8 mouse cellular contexts compared by ENCODE assay signal in genomic region chr16:30309395-30310170, GRCm38 (mm10). TPM values are rescaled to one million over a fixed set of nuclear protein-coding genes. Genes with fewer than 3 reads are reported as not detected.
DNase-seq lines count a peak whose midpoint lies in the region; ATAC-seq and TF ChIP-seq lines count a peak whose summit lies in the region.

No protein-coding gene starts in this region.

- TF ChIP-seq EP300 in liver, embryonic 14.5 days (IDR thresholded peaks at IDR 0.05; ENCODE audit: low read depth) = no peak

- H3K4me3 ChIP-seq in embryonic facial prominence, embryonic 10.5 days = peak overlapping the region; percentile 72
- peak overlapping the region; percentile 51 for H3K4me3 ChIP-seq in hindbrain, embryonic 15.5 days
- peak overlapping the region; percentile 12 to 60 for H3K4me3 ChIP-seq in liver, embryonic 14.5 days (ENCODE audit: insufficient read depth in 1 of 2, low read depth in 2 of 2, low read length in 2 of 2)

- WGBS in embryonic facial prominence, embryonic 10.5 days = 3% methylated on average over 34 of the region's 34 CpGs
- WGBS in hindbrain, embryonic 15.5 days = 4% methylated on average over 34 of the region's 34 CpGs
- WGBS in liver, embryonic 14.5 days (ENCODE audit: insufficient replicate concordance) = 1% methylated on average over 34 of the region's 34 CpGs

- no peaks in the 10 kb centered on the region; the same call in 1 of the 2 replicates for H3K36me3 ChIP-seq in embryonic facial prominence, embryonic 10.5 days (replicated peaks)
- no peaks in the 10 kb centered on the region; the same call in 1 of the 2 replicates for H3K36me3 ChIP-seq in hindbrain, embryonic 15.5 days
- H3K36me3 ChIP-seq in liver, embryonic 14.5 days (replicated peaks; ENCODE audit: control insufficient read depth, insufficient read depth, low read depth) = no peaks in the 10 kb centered on the region; the same call in 1 of the 2 replicates

- H3K27ac ChIP-seq in embryonic facial prominence, embryonic 10.5 days (replicated peaks) = no peak overlapping the region
- no peak overlapping the region for H3K27ac ChIP-seq in hindbrain, embryonic 15.5 days (replicated peaks)
- no peak overlapping the region for H3K27ac ChIP-seq in liver, embryonic 14.5 days

- peak overlapping the region; percentile 90 for H3K4me2 ChIP-seq in hindbrain, embryonic 15.5 days
- peak overlapping the region; percentile 67 for H3K4me2 ChIP-seq in liver, embryonic 14.5 days (ENCODE audit: low read depth)

- TF ChIP-seq CTCF in liver, embryonic 14.5 days (IDR thresholded peaks at IDR 0.05; ENCODE audit: low read depth) = no peak

- peak; percentile 4 for DNase-seq in kidney, adult 11 months
- no peak for DNase-seq in kidney, postnatal 10 days
- DNase-seq in R1 (ENCODE audit: low read depth, low spot score) = peak; percentile 57
- DNase-seq in embryonic facial prominence, embryonic 10.5 days (ENCODE audit: low spot score) = peak; percentile 53
- DNase-seq in liver, embryonic 14.5 days (ENCODE audit: low read depth in 3 of 3, low spot score in 3 of 3) = no peak

- H3K9ac ChIP-seq in hindbrain, embryonic 15.5 days = peak overlapping the region; percentile 43; the same call in 1 of the 2 replicates
- no peak overlapping the region; the same call in 1 of the 2 replicates for H3K9ac ChIP-seq in liver, embryonic 14.5 days (replicated peaks)

- no peaks in the 10 kb centered on the region for H3K9me3 ChIP-seq in embryonic facial prominence, embryonic 10.5 days
- no peaks in the 10 kb centered on the region for H3K9me3 ChIP-seq in hindbrain, embryonic 15.5 days
- no peaks in the 10 kb centered on the region for H3K9me3 ChIP-seq in liver, embryonic 14.5 days (ENCODE audit: control insufficient read depth, low read length)

- H3K27me3 ChIP-seq in embryonic facial prominence, embryonic 10.5 days (replicated peaks; ENCODE audit: low read depth, poor library complexity, severe bottlenecking) = peaks cover 66% of the 10 kb centered on the region
- peaks cover 38% of the 10 kb centered on the region for H3K27me3 ChIP-seq in hindbrain, embryonic 15.5 days
- H3K27me3 ChIP-seq in liver, embryonic 14.5 days (ENCODE audit: control insufficient read depth, insufficient read depth, low read length) = peaks cover 28% of the 10 kb centered on the region

- ATAC-seq in hindbrain, embryonic 15.5 days (ENCODE audit: low FRiP score, low read depth) = no peak
- no peak for ATAC-seq in liver, embryonic 14.5 days (ENCODE audit: insufficient read depth)
- ATAC-seq in neutrophil, adult 5-6 weeks (ENCODE audit: extremely low read depth, insufficient number of reproducible peaks, low FRiP score, poor library complexity, severe bottlenecking) = 0 out of 2 replicates have a peak, but pooled peaks have one; percentile 39
- no peak for ATAC-seq in activated CD4-positive, CD25-positive, alpha-beta regulatory T cell, adult 4 months

- H3K4me1 ChIP-seq in embryonic facial prominence, embryonic 10.5 days = peaks cover 19% of the 10 kb centered on the region
- peaks cover 22% of the 10 kb centered on the region for H3K4me1 ChIP-seq in hindbrain, embryonic 15.5 days (replicated peaks)
- peaks cover 8 to 18% of the 10 kb centered on the region in 2 experiments for H3K4me1 ChIP-seq in liver, embryonic 14.5 days (replicated peaks; ENCODE audit: control insufficient read depth in 2 of 2, insufficient read depth in 2 of 2, low read length in 1 of 2)

RNA-seq across cellular contexts. Expression of gene Gp5, which starts 1.0 kb away (rescaled TPM):
- 0.93 and 2.0 TPM in 2 replicates for polyA plus RNA-seq in embryonic facial prominence, embryonic 10.5 days (2016; fragmentation: Nextera tagmentation; extraction: Ambion mirVana)
- 0.61 and 1.0 TPM in 2 replicates for polyA plus RNA-seq in hindbrain, embryonic 15.5 days (2015; fragmentation: Nextera tagmentation; extraction: Ambion mirVana)
- polyA plus RNA-seq in liver, embryonic 14.5 days (2012; rRNA removed) = 9.4 and 9.9 TPM in 2 replicates
- polyA plus RNA-seq in liver, embryonic 14.5 days (2014; fragmentation: Nextera tagmentation; extraction: Ambion mirVana) = 9.8 and 13.5 TPM in 2 replicates
- 3.8 and 5.8 TPM in 2 replicates for total RNA-seq in neutrophil, adult 5-6 weeks (2017)
- polyA plus RNA-seq in activated CD4-positive, CD25-positive, alpha-beta regulatory T cell, adult 4 months (2017; shearing (Covaris generic)) = not detected

RNA-seq across cellular contexts. Expression of gene Lrrc15, which starts 26.5 kb away (rescaled TPM):
- 0.18 and 0.66 TPM in 2 replicates for polyA plus RNA-seq in embryonic facial prominence, embryonic 10.5 days (2016; fragmentation: Nextera tagmentation; extraction: Ambion mirVana)
- polyA plus RNA-seq in hindbrain, embryonic 15.5 days (2015; fragmentation: Nextera tagmentation; extraction: Ambion mirVana) = 0.25 and 0.27 TPM in 2 replicates
- polyA plus RNA-seq in liver, embryonic 14.5 days (2012; rRNA removed) = 0.01 TPM in 1 of 2 replicates, not detected in the other
- polyA plus RNA-seq in liver, embryonic 14.5 days (2014; fragmentation: Nextera tagmentation; extraction: Ambion mirVana) = 0.01 TPM in 1 of 2 replicates, not detected in the other
- not detected in 2 replicates for total RNA-seq in neutrophil, adult 5-6 weeks (2017)
- polyA plus RNA-seq in activated CD4-positive, CD25-positive, alpha-beta regulatory T cell, adult 4 months (2017; shearing (Covaris generic)) = not detected

RNA-seq across cellular contexts. Expression of gene Cpn2, which starts 42.3 kb away (rescaled TPM):
- polyA plus RNA-seq in embryonic facial prominence, embryonic 10.5 days (2016; fragmentation: Nextera tagmentation; extraction: Ambion mirVana) = not detected in 2 replicates
- not detected in 2 replicates for polyA plus RNA-seq in hindbrain, embryonic 15.5 days (2015; fragmentation: Nextera tagmentation; extraction: Ambion mirVana)
- polyA plus RNA-seq in liver, embryonic 14.5 days (2012; rRNA removed) = 4.8 and 5.6 TPM in 2 replicates
- polyA plus RNA-seq in liver, embryonic 14.5 days (2014; fragmentation: Nextera tagmentation; extraction: Ambion mirVana) = 2.1 and 2.8 TPM in 2 replicates
- 0.12 TPM in 1 of 2 replicates, not detected in the other for total RNA-seq in neutrophil, adult 5-6 weeks (2017)
- polyA plus RNA-seq in activated CD4-positive, CD25-positive, alpha-beta regulatory T cell, adult 4 months (2017; shearing (Covaris generic)) = not detected

Comparison
In these comparisons a context has a peak if more than half of its experiments do, and no peak if none do; other contexts are left out.
1. DNase-seq: peak in kidney, adult 11 months (single experiment), R1 (single experiment) and embryonic facial prominence, embryonic 10.5 days (single experiment); none in kidney, postnatal 10 days (single experiment) and liver, embryonic 14.5 days (0 of 3).
2. Peak in every context shown above with its lines, with median percentiles within 50 percentile points of each other: H3K4me3 ChIP-seq.